Mouse (Mus musculus): Measurements from ENCODE around the gene Cxcl13.

DNA sequence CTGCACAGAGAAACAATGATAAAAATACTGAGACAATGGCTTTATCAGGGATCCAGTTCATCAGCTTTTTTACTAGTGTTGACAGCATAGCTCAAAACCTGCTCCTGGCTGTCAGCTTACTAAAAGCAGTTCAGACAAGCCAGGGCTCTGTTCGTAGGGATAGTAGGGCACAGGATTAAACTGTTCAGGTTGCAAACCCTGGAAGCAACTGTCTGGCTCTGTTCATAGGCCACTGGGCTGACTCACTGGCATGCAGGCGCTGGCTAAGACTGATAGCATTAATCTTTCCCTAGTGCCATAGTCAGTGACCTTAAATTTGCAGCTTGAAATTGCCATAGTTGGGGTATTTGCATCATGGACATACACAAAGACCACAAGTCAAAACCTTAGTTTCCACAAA lies 10.4 kb upstream of the Cxcl13 start:
- TF ChIP-seq CTCF (IDR thresholded peaks at IDR 0.05; ENCODE audit: low read depth) (no peak), EP300 (IDR thresholded peaks at IDR 0.05; ENCODE audit: low read depth) (no peak)
